Mouse (Mus musculus) embryonic facial prominence, embryonic 10.5 days (tissue): ENCODE measurements around the gene Gm20605. TPM values are rescaled to one million over a fixed set of nuclear protein-coding genes. Genes with fewer than 3 reads are reported as not detected.

Experiments used
- DNase-seq: peaks from one replicate; pipeline ENCODE4 v3.0.0-alpha.2; 2017; ENCODE audit warnings: low spot score
- H3K27ac ChIP-seq: fragments of 300-500 bp; sonication (generic); replicated peaks from 2 replicates; pipeline ENCODE4 v1.5.1; 2016; ENCODE audit warnings: mild to moderate bottlenecking
- H3K27me3 ChIP-seq: fragments of 300-500 bp; sonication (generic); replicated peaks from 2 replicates; pipeline ENCODE4 v1.6.1; 2016; ENCODE audit warnings: low read depth, mild to moderate bottlenecking; ENCODE audit not compliant: poor library complexity, severe bottlenecking
- H3K36me3 ChIP-seq: fragments of 300-500 bp; sonication (generic); replicated peaks from 2 replicates; pipeline ENCODE4 v1.6.1; 2016; ENCODE audit warnings: mild to moderate bottlenecking, moderate library complexity
- H3K4me1 ChIP-seq: fragments of 300-500 bp; sonication (generic); 2 replicates; pipeline ENCODE4 v1.6.1; 2016
- H3K4me3 ChIP-seq: fragments of 300-500 bp; sonication (generic); 2 replicates; pipeline ENCODE4 v1.5.1; 2016; ENCODE audit warnings: mild to moderate bottlenecking, moderate library complexity
- H3K9me3 ChIP-seq: fragments of 300-500 bp; sonication (generic); 2 replicates; pipeline ENCODE4 v1.6.1; 2016; ENCODE audit warnings: mild to moderate bottlenecking
- WGBS: fragments of 180-500 bp; shearing (Covaris S2); methylation state at CpG from one replicate; pipeline ENCODE4 v1.1.7; 2016; 5-methylcytosine and 5-hydroxymethylcytosine counted together
- polyA plus RNA-seq: library from polyadenylated mRNA; unstranded; fragments of >200 nt; fragmentation: Nextera tagmentation; extraction: Ambion mirVana; gene quantifications from 2 replicates; pipeline ENCODE4 v1.2.1, GENCODE M21; 2016

The Gm20605 gene
- polyA plus RNA-seq, 1 experiment from 2014 or later: 14.6 TPM

DNA sequence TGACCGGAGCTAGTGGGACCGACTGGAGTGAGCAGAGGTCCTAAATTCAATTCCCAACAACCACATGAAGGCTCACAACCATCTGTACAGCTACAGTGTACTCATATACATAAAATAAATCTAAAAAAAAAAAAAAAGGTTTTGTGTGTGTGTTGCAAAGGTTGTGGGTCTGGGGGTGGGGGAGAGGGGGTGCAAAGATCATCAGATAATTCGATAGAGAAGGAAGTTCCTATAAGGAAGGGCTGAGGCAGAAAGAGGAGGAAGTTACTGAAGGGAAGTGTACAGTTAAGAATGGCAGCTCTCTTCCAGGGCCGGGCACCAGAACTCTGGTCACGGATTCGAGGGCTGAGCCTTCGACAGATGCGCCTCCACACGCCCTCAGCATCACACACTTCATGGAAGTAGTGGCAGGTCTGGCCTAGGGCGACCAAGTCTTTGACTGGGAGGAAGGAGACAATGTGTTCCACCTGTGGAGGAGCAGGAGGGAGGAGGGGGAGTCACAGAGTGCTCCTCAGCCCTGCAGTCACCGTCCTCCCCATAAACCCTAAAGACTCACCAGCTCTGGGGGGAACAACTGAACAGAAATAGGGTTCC, 4.9 kb upstream of the Gm20605 start:
- DNase-seq: no peak
- WGBS: 88% methylated on average over 11 of the region's 11 CpGs
- Histone ChIP-seq H3K36me3 (no peaks in the 10 kb centered on the region), H3K9me3 (no peaks in the 10 kb centered on the region), H3K4me1 (peaks cover 23% of the 10 kb centered on the region), H3K4me3 (no peak overlapping the region), H3K27me3 (0 out of 2 replicates have a peak, but pooled peaks cover 3% of the 10 kb centered on the region), H3K27ac (peak overlapping the region; percentile 77)

DNA sequence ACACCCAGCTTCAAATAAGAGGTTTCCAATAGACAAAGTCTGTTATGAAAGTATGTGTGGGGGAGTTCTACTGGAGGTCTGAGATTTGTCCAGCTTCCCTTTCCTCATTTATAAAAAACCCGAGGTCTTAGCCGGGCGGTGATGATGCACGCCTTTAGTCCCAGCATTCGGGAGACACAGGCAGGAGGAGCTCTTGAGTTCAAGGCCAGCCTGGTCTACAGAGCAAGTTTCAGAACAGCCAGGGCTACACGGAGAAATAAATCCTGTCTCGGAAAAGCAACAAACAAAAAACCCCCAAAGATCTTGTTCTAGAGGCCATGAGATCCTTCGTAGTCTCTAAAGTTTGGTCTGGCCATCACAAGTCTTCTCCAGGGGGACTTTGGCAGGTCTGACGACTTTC, 984 bp upstream of the Gm20605 start:
- Histone ChIP-seq H3K4me3 (peak overlapping the region; percentile 71), H3K27ac (peak overlapping the region; percentile 93), H3K36me3 (peaks cover 21% of the 10 kb centered on the region), H3K4me1 (peaks cover 56% of the 10 kb centered on the region), H3K9me3 (no peaks in the 10 kb centered on the region), H3K27me3 (no peaks in the 10 kb centered on the region)
- no peak for DNase-seq
- WGBS: 3% methylated on average over 9 of the region's 9 CpGs

DNA sequence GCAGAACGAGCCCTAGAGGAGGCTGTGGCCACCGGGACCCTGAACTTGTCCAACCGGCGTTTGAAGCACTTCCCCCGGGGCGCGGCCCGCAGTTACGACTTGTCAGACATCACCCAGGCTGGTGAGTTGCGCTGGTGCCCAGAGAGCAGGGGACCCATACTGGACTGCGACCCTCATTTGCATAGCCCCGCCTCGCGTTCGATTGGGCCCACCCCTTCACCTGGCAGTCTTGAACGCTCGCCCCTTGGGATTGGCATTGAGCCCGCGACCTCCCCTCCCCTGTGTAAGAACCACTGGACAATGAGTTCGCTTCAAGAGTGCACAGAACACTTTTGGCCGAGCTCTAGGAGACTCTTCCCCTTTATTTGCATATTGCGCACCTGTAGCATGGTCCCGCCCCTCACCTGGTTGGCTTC, 339 bp downstream of the Gm20605 start:
- peaks cover 59% of the 10 kb centered on the region for H3K4me1 ChIP-seq
- H3K4me3 ChIP-seq: peak overlapping the region; percentile 71
- peaks cover 34% of the 10 kb centered on the region for H3K36me3 ChIP-seq
- peak; percentile 80 for DNase-seq
- H3K9me3 ChIP-seq: no peaks in the 10 kb centered on the region
- H3K27ac ChIP-seq: peak overlapping the region; percentile 93
- under 1% methylated on average over 23 of the region's 23 CpGs for WGBS
- no peaks in the 10 kb centered on the region for H3K27me3 ChIP-seq

DNA sequence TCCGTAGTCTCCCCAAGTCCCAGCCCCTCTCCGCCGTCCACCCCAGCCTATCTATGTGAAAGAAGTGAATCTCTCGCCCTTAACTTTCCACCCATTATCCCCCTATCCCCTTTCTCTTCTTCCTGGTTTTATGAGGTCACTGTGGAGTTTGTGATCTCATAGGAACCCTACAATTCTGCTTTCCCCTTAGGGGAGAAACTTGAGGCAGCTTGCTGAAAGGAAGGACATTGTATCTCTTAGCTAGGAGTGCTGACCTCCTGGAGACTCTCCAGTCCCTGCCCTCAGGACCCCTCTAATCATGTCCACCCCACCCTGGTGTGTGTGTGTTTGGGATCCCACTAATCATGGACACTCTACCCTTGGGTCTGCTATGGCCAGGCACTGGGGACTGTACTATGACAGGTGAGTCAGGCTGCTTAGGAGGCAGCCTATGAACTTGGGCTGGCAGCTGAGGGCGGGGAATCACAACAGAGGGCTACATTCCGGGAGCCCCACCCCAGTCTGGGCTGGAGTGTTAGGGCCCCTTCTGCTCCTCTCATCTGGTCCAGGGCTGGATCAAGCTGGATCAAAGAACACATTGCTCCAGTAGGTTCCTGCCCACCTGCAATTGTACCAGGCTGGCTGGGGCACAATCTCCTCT, 1.1 kb downstream of the Gm20605 start:
- DNase-seq: no peak
- no peaks in the 10 kb centered on the region for H3K9me3 ChIP-seq
- WGBS: 27% methylated on average over 6 of the region's 6 CpGs

DNA sequence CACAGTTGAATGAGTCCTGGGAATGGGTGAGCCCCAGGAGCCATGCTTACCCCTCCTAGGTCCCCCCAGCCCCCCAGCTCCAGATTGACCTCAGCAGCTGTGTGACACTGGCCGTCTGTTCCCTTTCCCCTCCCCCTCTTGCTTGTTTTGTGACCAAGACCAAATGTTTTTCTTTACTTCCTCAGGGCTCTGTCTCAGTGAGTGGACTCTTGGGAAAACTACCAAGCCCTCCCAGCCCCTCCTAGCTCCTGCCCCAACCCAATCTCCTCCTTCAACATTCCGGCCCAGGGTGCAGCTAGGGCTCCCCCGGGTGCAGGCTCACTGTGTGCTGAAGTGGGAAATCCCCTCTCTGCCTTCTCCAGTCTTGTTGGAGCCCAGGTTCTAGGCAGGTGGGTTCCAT, 1.6 kb downstream of the Gm20605 start:
- Histone ChIP-seq H3K9me3 (no peaks in the 10 kb centered on the region), H3K4me3 (peak overlapping the region; percentile 71), H3K27me3 (no peaks in the 10 kb centered on the region), H3K36me3 (peaks cover 47% of the 10 kb centered on the region), H3K4me1 (peaks cover 49% of the 10 kb centered on the region), H3K27ac (peak overlapping the region; percentile 93)
- 33% methylated on average over 3 of the region's 3 CpGs for WGBS
- no peak for DNase-seq

More for the DNA sequence above, 1.1 kb downstream of the Gm20605 start:
- Histone ChIP-seq H3K4me1 (peaks cover 52% of the 10 kb centered on the region), H3K36me3 (peaks cover 41% of the 10 kb centered on the region), H3K27me3 (no peaks in the 10 kb centered on the region), H3K4me3 (peak overlapping the region; percentile 71), H3K27ac (peak overlapping the region; percentile 93)

DNA sequence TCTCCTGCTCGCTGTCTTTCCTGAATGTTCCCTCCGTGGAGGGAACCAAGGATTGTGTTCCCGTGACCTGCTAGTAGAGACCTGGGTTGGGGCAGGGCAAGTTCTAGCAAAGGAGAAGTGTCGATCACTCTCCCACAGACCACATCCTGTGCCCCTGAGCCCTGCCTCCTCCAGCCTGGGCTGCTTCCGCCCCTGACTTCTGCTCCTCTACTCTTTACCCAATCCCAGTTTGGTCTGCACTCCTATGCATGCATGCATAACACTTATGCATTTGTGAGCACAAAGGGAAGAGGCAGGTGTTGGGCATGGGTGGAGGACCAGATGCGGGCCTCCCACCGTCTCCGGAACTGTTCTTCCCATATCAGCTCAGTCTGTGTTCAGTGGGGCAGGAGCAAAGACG, 2.2 kb downstream of the Gm20605 start:
- Histone ChIP-seq H3K27ac (peak overlapping the region; percentile 93), H3K36me3 (peaks cover 52% of the 10 kb centered on the region)

DNA sequence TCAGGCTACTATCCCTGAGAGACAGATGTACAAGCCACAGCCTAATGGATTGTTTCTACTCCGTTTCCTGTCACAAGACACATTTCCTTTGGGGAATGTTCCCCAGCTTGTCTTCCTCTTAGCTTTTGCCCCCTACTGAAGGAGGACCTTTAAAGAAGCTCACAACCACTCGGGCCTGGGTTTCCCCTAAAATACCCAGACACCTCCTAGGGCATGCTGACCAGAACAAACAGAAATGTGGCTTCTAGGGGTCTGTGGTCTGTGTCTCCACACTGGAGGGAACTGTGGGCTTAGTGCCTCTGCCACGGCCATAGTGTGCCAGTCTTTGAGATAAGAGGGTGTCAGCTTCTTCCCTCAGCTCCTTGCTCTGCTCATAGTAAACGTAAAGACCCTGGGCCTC, 2.6 kb downstream of the Gm20605 start:
- 76% methylated on average over 4 of the region's 4 CpGs for WGBS
- H3K36me3 ChIP-seq: peaks cover 57% of the 10 kb centered on the region
- H3K27me3 ChIP-seq: no peaks in the 10 kb centered on the region
- no peaks in the 10 kb centered on the region for H3K9me3 ChIP-seq
- H3K4me3 ChIP-seq: peak overlapping the region; percentile 71
- peaks cover 49% of the 10 kb centered on the region for H3K4me1 ChIP-seq
- no peak for DNase-seq
- peak overlapping the region; percentile 93 for H3K27ac ChIP-seq

More for the DNA sequence above, 2.2 kb downstream of the Gm20605 start:
- Histone ChIP-seq H3K4me3 (peak overlapping the region; percentile 71), H3K4me1 (peaks cover 49% of the 10 kb centered on the region), H3K9me3 (no peaks in the 10 kb centered on the region), H3K27me3 (no peaks in the 10 kb centered on the region)
- no peak for DNase-seq
- WGBS: 70% methylated on average over 9 of the region's 9 CpGs

DNA sequence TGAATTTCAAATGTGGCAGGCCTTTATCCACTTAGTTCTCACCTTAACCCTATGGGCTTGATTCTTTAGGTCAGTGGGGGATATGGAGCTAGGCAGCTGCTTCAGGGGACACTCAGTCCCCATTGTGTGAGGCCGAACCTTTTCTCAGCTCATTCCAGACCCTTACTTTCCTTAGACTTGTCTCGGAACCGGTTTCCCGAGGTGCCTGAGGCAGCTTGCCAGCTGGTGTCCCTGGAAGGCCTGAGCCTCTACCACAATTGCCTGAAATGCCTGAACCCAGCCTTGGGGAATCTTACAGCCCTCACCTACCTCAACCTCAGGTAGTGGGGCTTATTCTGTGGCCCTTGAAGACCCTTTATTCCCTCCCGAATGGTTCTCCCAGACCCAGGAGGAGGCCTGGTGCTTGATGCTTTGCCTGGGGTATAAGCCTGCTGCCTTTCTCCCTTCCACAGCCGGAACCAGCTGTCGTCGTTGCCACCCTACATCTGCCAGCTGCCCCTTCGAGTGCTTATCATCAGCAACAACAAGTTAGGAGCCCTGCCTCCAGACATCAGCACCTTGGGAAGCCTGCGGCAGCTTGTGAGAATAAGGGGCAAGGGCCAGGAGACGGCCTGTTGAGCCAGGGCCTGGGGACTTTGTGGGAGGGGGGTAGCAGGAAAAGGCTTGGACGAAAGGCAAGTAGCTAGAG, 4.6 kb downstream of the Gm20605 start:
- no peaks in the 10 kb centered on the region for H3K27me3 ChIP-seq
- H3K4me1 ChIP-seq: peaks cover 39% of the 10 kb centered on the region
- 74% methylated on average over 12 of the region's 12 CpGs for WGBS
- H3K36me3 ChIP-seq: peaks cover 76% of the 10 kb centered on the region
- H3K27ac ChIP-seq: no peak overlapping the region
- DNase-seq: no peak
- no peaks in the 10 kb centered on the region for H3K9me3 ChIP-seq
- H3K4me3 ChIP-seq: peak overlapping the region; percentile 8; the same call in 1 of the 2 replicates

DNA sequence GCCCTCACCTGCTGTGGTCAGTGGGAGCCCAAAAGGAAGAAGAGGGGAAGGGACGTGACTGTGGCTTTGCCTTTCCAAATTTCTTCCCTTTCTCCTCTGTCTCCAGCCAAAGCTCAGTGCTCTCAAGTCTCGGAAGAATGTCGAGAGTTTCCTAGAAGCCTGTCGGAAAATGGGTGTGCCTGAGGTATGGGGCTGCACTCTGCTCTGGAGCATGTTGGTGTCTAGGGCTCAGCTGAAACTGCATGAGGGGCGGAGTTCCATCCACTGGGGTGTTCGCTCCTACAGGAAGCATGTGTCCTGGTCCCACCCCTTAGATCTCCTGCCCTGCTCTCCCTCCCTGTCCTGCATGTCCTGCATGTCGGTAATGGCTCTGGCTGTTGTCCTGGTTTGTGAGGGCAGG, 10.5 kb downstream of the Gm20605 start:
- Histone ChIP-seq H3K36me3 (peaks cover 89% of the 10 kb centered on the region), H3K4me1 (peaks cover 13% of the 10 kb centered on the region), H3K27ac (no peak overlapping the region), H3K9me3 (no peaks in the 10 kb centered on the region), H3K4me3 (no peak overlapping the region), H3K27me3 (peaks cover 23% of the 10 kb centered on the region)
- WGBS: 81% methylated on average over 7 of the region's 7 CpGs
- DNase-seq: no peak

DNA sequence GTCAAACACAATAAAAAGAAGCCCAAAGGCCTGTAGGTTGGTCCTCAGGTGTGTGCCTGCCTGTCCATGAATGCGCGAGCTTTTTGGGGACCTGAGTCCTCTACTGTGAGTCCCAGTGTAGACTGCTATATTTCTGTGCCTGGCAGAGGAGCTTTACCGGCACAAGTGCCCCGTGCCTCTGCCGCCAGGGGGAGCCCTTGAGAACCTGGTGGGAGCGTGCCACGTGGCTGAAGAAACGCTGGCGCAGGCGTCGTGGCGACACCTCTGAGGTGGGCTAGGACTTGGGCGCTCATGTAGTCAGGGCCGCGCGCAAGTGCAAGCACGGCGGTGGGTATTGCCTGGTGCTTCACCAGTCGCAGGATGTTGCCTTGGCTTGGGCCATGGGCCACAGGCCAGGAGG, 12.1 kb downstream of the Gm20605 start, which contains the start of gene Sap25:
Gene Sap25 (plus strand): TSS at position 281 of the 400 bp plus-strand sequence.
- WGBS: 90% methylated on average over 19 of the region's 19 CpGs
- no peaks in the 10 kb centered on the region for H3K9me3 ChIP-seq

DNA sequence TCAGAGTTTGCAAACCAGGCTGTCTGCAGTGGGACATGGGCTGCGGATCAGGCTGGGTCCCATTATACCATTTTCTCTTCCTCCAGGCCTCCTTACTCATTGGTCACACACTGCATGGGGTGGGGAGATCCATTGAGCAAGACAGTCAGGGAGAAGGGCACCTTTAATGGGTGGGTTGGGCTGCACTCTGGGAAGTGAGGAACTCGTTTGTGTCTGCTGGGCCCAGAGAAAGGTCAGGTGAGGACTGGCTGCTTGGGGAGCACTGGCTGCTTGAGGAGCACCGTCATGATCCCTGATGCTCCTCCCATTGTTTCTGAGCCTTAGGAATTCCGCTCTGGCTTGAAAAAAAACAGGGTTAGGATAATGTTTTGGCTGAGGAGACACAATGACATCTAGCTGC, 13.9 kb downstream of the Gm20605 start:
- Histone ChIP-seq H3K9me3 (no peaks in the 10 kb centered on the region), H3K4me3 (no peak overlapping the region), H3K27me3 (peaks cover 50% of the 10 kb centered on the region), H3K4me1 (peaks cover 39% of the 10 kb centered on the region), H3K36me3 (peaks cover 55% of the 10 kb centered on the region), H3K27ac (no peak overlapping the region)
- 55% methylated on average over 4 of the region's 4 CpGs for WGBS
- DNase-seq: no peak

More for the DNA sequence above, 12.1 kb downstream of the Gm20605 start, which contains the start of gene Sap25:
- peaks cover 26% of the 10 kb centered on the region for H3K4me1 ChIP-seq
- no peak within 1 kb of the TSS for H3K4me3 ChIP-seq
- H3K27ac ChIP-seq: no peak within 1 kb of the TSS
- DNase-seq: no peak
- peaks cover 38% of the 10 kb centered on the region for H3K27me3 ChIP-seq
- peaks cover 73% of the 10 kb centered on the region for H3K36me3 ChIP-seq

DNA sequence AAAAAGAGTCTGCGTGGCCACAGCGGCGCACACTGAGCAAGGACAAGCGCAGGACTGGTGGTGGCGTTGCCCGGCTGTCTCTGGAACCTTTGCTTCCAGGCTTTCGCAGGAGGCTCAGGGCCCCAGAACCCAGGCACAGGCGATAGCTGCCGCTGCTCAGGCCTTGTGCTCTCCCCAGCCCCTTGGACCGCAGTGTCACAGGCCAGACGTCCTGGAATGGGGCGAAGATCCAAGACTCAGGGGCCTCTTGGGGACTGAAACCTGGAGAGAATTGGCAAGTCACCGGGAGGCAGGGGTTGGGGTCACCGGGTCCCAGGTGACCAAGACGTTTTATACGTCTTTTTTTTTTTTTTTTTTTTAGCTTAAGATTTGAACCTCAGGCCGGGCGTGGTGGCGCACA, 15.5 kb downstream of the Gm20605 start:
- 38% methylated on average over 19 of the region's 19 CpGs for WGBS
- peak; percentile 27 for DNase-seq
- Histone ChIP-seq H3K4me3 (peak overlapping the region; percentile 31), H3K4me1 (peaks cover 55% of the 10 kb centered on the region), H3K36me3 (peaks cover 39% of the 10 kb centered on the region), H3K27ac (0 out of 2 replicates have a peak overlapping the region, but pooled peaks have one; percentile 44), H3K27me3 (peaks cover 50% of the 10 kb centered on the region), H3K9me3 (no peaks in the 10 kb centered on the region)
